Mouse (Mus musculus): ENCODE data around the gene Cntn1. TPM values are rescaled to one million over a fixed set of nuclear protein-coding genes. Genes with fewer than 3 reads are reported as not detected.
A peak's percentile ranks its signal among the peaks of the same experiment; 100 is the strongest.

The Cntn1 gene
- 1 to 10 TPM; 1.4 to 2.0 TPM for total RNA-seq (2021)
- long read RNA-seq, experiment 1: 0 reads
- long read RNA-seq, experiment 2, full-length matches to known transcripts: 2 of 4 reads
- long read RNA-seq, experiment 2, partial matches to known transcripts: 0 of 4 reads
- long read RNA-seq, experiment 2, other reads (novel, unspliced or antisense): 2 of 4 reads

DNA sequence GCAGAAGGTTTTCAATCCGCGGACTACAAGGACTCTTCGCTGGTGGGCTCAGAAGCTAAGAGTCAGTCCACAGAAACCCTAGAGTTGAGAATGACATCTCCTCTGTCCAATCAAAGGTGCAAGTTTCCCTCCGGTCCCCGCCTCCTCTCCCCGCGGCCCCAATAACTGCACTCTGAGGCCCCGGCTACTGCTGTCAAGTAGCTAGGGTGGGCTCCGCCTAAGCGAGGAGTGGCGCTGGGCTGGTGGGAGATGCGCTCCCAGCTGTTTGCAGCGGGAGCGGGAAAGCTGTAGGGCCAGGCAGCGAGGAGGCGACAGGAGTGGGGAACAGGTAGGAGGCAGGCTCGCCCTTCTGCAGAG is at the start of gene Cntn1:
TSS of gene Cntn1 (plus strand) at position 170 of the 357 bp plus-strand sequence.
- intact Hi-C loops (cut with DNase I; ENCODE audit: low total_unique reads): no loop called here
- peak; percentile 9 for DNase-seq

DNA sequence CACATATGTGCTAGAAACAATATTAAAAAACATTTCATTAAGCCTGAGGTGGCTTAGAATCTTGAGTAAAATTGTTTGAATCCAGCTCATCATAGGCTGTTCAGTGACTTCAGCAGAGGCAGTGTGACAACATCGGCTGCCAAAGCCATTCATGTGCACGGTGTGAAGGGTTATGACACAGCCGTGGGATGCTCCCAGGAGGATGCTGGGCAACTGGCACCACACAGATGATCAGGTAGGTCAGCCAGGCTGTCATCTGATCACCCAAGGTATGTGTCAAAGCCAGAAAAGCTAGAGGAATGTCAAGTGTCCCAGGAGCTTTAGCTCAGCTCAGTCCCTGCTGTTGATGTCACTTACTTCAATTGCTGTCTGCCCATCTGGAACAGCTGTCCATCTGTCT is 49.5 kb upstream of the Cntn1 start:
- intact Hi-C loops (cut with DNase I; ENCODE audit: low total_unique reads): no loop called here

DNA sequence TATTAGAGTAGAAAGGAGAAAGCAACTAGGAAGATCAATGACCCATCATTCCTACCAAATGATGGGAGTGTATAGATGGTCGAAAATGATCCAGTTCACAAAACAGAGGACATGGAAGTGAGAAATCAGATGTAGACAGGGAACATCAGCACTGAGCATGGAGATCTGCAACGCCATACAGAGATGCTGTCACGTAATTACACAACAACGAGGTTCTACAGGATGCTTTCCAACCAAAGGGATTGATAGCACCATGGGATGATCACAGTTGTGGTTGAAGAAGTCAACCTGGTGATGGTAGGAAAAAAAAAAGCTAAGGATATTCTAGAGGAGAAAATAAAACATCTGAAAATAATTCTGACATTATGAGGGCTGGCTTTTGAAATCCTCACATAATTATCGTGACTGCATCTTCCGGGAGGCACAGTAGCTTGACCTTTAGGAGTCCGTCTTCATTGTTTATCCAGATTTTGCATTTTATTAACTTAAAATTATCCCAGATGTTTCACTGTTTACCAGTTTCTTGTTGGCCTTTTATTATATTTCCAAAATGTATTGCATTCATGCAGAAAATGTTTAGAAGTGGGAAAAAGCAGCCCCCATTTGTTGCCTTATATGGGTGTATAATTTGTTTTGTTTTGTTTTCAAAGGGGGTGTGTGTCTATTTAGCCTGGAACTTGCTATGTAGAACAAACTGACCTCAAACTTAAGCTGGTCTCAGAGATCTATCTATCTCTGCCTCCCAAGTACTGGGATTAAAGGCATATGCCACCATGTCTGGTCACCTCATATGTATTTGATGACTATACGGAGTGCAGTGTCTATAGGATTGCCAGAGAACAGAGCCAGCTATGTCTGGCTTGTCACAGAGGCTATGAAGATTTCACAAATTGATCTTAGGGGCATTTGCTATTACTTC is 38.5 kb upstream of the Cntn1 start:
- intact Hi-C loops (cut with DNase I; ENCODE audit: low total_unique reads): no loop called here
- no peak for DNase-seq

More for the DNA sequence above, 49.5 kb upstream of the Cntn1 start:
- DNase-seq: no peak

DNA sequence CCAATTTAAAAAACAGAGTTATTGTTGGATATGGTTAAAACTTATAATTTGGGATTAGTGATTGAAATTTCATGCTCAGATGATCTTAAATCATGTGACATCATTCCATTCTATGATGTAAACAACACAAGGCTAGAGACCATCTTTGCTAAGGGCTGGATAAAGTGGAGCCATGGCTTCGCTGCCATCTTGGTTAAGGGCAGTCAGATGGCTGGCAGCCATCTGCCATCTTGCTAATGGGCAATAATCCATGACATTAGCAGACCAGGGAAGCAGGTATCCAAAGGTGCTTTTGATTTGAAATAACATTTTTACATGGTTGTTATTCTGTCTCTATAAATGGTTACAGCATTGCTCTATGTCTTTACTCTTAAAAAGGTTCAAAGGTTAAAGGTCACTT is 16.9 kb upstream of the Cntn1 start:
- intact Hi-C loops (cut with DNase I; ENCODE audit: low total_unique reads): no loop called here

DNA sequence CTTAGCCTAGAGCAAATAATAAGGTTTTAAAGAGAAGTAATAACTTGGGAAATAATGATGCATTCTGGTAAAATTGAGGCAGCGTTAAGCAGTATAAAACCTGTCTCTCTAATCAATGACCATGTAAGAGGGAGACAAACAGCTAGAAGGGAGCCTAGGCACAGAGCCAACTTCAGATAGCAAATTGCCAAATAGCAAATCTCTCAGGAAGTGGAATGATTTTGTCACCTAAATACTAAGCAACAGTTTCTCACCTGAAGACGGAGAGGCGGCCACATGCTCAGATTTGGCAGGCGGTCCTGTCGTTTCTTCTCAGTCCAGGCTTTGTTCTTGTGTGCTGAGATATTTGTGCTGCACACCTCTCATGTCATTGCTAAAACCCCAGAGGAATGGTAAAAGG is 8.4 kb upstream of the Cntn1 start:
- intact Hi-C loops (cut with DNase I; ENCODE audit: low total_unique reads): no loop called here
- no peak for DNase-seq

More for the DNA sequence above, 16.9 kb upstream of the Cntn1 start:
- DNase-seq: no peak

DNA sequence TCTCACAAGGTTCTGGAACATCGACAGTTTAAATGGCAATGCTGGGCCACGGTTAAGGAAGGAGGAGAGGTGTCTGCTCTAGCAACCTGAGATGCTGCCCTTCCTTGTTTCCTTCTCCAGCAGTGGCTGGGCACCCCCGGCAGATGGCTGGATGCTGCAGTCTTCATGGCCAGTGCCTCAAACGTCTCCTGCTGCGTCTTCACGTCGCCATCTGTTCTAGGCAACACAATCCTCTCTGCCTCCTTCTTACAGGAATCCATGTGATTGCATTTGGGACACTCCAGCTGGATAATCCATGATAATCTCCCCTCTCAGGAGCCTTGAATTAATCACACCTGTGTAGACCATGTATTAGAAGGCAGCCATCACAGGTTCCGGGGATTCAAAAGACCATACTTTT is 4.9 kb upstream of the Cntn1 start:
- DNase-seq: no peak
- intact Hi-C loops (cut with DNase I; ENCODE audit: low total_unique reads): no loop called here

DNA sequence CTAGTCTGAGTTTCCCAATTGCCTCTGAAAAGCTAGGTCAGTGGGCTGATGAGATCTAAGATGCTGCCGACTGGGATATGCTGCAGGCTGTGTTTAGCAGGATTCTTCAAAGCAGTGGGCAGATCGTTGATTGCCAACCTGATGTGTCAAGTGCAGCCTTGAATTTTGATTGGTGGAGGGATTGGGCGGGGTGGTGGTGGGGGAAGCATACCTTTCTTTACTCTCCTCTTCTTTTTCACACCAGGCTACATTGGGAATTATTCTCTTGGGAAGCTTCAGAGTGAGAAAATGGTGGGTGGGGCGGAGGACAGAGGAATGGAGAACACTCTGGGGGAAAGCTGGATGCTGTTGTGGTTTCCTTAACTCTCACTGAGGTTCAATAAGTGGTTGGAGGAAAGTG is 2.9 kb upstream of the Cntn1 start:
- no peak for DNase-seq
- intact Hi-C loops (cut with DNase I; ENCODE audit: low total_unique reads): no loop called here

DNA sequence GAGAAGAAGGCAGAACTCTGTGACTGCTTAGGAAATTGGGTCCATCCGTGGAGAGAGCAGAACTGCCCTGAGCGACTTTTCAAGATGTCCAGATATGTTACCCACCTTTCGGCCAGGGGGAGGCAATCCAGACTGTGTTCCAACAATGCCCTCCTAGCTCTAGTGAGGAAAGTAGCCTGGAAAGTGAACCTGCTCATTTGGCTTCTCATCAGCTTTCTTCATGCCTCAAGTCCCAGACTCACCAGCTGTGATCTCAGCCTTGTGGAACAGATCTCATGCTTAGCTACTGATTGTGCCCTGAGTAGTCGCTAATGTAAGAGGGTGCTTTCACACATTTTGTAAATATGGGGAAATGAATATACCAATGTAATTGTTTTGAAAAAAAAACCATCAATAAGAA is 2.4 kb upstream of the Cntn1 start:
- intact Hi-C loops (cut with DNase I; ENCODE audit: low total_unique reads): no loop called here

DNA sequence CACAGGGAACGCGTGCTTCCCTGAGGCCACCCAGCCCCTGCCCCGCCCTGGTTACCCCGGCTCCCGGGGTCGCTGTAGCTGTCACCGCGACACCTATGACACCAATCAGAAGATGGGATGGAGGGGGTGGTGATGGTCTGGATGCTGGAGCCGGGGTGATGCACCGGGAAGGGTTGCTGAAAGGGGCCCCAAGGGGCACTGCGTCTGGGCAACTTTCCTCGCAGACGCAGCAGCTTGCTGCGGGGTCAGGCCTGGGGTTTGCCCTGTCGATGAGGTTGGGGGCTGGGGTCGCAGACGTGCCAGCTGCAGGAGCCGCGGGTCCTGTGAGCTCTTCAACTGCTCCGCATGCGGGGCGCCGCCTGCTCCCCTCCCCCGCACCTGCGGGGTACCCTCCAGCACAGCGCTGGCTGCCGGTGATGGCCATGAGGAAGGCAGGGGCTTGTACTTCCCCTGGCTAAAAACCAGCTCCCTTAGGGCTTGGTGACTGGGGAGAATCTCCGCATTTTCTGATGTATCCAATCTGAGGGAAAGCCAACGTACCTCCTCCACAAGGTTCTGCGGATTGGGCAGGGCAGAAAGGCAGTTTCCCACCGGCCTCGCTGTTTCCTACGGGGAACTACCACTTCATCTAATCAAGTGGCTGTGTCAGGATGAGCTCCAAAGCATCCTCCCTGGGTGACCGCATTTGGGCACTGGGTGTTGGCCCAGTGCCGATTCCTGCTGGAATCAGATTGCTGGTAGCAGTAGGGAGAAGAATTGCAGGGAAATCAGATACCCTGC is 578 bp downstream of the Cntn1 start:
- peak; percentile 5 for DNase-seq
- intact Hi-C loops (cut with DNase I; ENCODE audit: low total_unique reads): no loop called here

More for the DNA sequence above, 2.4 kb upstream of the Cntn1 start:
- no peak for DNase-seq

DNA sequence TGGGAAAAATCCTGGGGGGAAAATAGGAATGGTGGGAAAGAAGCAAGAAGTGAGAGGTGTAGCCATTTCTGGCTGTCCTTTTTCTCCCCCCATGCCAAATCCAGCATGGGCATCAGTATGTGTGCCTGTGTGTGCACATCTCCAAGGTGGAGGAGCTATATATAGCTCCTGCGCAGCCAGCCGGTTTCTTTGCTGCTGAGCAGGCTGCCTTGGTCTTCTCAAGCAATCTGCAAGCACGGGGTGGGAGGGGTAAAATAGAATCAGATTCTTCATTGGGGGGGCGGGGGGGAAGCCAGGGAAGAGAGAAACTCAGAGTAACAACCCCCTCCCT is 1.1 kb downstream of the Cntn1 start:
- intact Hi-C loops (cut with DNase I; ENCODE audit: low total_unique reads): no loop called here
- DNase-seq: peak; percentile 4

DNA sequence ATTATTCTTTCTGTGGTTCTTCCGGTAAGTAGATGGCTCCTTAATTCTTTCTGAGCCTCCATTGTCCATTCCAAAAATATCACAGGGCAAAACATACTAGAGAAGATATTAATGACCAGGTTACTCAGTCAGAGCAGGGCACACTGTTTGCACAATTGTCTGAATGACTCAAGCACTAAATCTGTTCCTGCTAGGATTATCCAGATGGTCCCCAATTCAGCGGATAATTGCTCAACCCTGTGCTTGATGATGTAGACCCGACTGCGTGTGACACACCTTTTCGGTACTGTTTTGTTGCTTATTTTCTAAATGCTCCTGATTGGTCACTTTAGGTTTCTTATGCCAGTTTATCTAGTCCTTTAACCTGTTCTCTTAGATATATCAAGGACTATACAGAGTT is 6.6 kb downstream of the Cntn1 start:
- no peak for DNase-seq
- intact Hi-C loops (cut with DNase I; ENCODE audit: low total_unique reads): no loop called here

DNA sequence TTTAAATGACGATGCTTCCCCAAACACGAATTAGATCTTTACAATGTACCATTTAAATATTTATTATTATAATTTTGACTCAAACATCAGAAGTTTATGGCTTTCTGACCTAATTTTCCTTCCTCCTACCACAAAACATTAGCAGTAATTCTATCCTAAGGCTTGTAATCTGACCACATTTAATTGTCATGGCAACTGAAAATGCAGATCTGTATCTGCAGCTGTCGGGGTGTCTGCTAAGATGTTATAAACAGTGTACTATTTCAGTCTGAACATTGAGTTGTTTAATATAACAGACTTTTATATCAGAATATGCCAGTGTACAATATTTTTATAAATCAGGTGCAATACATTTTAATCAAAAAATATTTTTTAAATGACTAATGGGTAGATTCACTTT is 10.0 kb downstream of the Cntn1 start:
- no peak for DNase-seq
- intact Hi-C loops (cut with DNase I; ENCODE audit: low total_unique reads): no loop called here

DNA sequence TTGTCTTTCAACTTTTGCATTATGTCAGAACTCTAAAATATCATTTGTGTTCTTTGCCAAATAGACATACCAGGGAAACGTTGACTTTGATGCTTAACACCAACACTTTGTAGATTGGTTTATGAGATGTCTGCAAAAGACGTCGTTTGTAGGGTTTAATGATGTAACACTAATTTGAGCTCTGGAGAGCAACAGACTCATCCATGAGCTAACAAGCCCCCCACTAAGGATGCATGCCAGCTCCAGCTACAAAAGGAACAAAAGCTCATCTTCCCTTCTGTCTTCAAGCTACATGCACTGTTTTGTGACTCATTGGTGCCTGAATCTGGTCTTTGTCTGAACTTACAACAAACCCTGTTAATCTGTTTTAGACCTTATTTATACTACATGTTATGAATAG is 28.5 kb downstream of the Cntn1 start:
- intact Hi-C loops (cut with DNase I; ENCODE audit: low total_unique reads): no loop called here

DNA sequence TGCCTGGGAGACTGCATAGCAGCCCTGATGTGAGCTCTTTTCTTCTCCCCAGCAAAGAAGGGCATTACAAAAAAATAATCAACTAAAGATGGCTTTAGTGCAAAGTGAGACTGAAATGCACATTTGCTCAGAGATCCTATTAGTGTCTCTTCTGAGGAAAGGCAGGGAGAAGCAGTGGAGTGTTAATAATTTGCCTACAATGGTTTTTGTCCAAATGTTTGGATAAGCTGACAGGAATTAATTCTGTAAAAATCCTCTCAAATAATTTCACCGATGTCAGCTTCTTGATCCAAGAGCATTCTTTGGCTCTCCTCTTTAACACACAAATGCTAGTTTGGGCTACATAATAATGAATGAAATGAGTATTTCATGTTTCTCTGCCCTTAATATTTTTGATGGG is 34.9 kb downstream of the Cntn1 start:
- no peak for DNase-seq
- intact Hi-C loops (cut with DNase I; ENCODE audit: low total_unique reads): no loop called here

More for the DNA sequence above, 28.5 kb downstream of the Cntn1 start:
- no peak for DNase-seq

DNA sequence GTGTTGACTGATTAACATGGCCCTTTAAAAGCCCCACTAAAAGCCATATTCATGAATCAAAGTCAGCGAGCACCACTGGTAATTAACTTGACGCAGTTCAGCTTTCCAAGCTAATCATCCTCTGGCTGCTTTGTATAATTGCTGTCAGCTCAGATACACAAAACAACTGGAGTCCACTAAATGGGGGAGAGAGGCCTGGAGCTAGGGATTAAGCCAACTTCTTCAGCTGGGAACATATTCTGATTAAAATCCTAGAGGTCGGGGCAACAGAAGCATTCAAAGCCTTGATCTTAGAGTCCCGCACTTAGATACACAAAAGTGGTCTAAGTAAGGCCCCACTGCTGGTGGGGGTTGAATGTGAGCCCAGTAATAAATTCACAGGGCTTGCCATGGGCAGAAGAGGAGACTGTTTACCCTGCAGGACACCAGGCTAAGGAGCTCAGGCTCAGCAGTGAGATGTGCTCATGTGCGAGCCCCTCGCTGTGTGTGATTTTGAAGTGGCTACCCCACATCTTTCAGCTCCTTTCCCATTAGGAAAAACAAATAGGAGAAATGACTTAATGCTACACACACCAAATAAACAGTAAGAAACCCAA is 36.8 kb downstream of the Cntn1 start:
- intact Hi-C loops (cut with DNase I; ENCODE audit: low total_unique reads): no loop called here
- DNase-seq: no peak

DNA sequence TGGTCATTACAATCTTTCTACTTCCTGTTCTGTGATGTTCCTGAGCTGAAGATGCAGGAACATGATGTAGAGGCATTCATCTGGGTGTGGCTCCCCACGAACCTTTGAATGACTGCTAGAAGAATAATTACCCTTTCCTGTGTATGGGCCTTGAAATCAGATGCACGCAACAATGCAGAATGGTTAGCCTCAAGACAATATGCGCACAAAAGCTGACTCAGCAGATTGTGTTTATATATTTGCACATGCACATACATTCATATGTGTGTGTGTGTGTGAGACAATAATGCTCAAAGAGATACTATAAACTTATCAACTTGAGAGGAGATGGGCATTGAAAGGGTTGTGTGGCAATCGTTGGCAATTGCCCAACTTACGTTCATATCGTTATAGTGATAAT is 39.8 kb downstream of the Cntn1 start:
- intact Hi-C loops (cut with DNase I; ENCODE audit: low total_unique reads): no loop called here
- no peak for DNase-seq

DNA sequence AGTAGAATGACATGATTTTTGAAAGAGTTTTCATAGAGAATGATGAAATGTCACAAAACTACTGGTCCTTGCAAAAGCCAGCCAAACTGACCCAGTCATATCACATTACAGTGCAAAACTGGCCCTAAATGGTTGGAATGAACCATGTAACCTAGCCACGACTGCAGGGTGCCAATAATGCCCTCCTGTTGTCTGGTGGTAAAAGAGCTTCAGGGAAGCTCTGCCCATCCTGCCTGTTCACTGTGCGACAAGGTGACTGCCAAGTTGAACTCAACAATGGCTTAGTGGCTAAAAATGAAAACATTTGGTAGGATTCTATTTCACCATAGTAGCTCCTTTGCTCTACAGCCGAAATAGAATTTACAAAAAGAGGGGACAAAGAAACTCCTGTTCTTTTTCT is 41.1 kb downstream of the Cntn1 start:
- DNase-seq: no peak
- intact Hi-C loops (cut with DNase I; ENCODE audit: low total_unique reads): no loop called here

DNA sequence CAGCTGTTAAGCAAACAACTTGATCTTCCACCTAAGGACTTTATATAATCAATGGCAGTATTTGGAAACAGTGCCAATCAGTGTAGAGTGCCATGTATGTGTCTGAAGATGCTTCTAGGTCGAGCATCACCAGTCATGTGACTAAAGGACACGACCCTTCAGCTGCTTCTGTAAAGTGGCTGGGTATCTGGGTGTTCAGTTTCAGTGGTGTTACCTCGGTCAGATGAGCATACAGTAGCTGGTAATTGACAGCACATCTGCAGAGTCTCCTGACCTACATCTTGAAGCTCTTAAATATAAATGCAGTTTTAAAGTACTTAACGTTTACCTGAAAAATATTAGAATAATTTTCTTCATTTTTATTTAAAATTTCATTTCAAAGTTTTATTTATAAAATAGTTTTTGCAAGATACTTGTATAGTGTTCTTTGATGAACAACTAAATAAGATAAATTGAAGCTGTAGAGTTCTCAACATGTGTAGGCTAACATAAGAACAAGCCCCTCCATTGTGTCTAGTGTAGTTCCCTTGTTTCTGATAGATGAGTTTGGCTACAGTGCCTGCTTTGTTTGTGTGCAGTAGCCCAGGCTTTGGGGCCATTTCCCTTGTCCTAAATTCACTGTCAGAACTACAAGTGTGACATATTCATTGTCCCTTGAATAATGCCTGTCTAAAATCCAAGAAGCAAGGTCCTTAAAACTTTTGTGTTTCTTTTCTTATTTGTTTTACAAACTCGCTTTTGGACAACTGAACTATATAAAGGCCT is 48.6 kb downstream of the Cntn1 start:
- intact Hi-C loops (cut with DNase I; ENCODE audit: low total_unique reads): no loop called here
- no peak for DNase-seq

DNA sequence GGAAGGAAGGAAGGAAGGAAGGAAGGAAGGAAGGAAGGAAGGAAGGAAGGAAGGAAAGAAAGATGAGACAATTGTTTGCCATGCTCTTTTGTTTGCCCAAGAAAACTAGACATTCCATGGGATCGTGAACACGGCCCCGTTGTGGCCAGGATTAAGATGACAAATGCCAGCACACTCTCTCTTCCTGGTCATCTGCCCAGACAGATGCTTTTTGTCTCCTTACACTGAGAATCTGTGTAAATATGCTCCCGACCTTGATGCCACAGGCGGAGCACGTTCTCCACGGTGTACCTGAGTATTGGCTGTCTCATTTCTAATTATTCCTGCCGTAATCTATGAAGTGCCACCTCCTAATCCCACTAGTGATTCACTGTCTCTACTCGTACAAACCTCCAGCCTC is 51.0 kb downstream of the Cntn1 start:
- intact Hi-C loops (cut with DNase I; ENCODE audit: low total_unique reads): no loop called here
- no peak for DNase-seq

DNA sequence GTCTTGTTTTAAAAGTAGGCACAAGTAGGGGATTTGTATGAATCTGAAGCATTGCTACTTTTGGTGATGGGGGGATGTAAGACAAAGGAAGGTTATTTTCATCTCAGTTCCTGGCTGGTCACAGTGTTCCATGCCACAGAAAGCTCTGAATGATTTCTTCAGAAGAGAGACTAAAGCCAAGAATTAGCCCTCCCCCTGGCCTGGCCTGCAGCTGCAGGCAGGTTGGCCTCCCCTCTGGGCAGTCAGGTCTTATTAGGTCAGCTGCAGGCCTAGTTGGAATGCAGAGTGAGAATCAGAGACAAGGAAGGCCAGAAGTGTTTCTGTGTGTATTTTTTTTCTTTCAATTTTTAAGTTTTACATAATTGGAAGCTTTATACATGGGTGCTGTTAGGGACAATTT is 61.5 kb downstream of the Cntn1 start:
- no peak for DNase-seq
- intact Hi-C loops (cut with DNase I; ENCODE audit: low total_unique reads): no loop called here
